Mouse (Mus musculus): ENCODE data around the gene St3gal4.

- TF ChIP-seq CTCF (IDR thresholded peaks at IDR 0.05; ENCODE audit: extremely low read depth, insufficient read depth, insufficient read length, insufficient replicate concordance) (no peak), POLR2A (IDR thresholded peaks at IDR 0.05; ENCODE audit: low read depth, low read length) (no peak)
Observed at GRCm38 (mm10) chr9:35166798-35167635, 47.9 kb upstream of the St3gal4 start.
